Mouse (Mus musculus): Measurements from ENCODE around the gene Dock2. TPM values are rescaled to one million over a fixed set of nuclear protein-coding genes. Genes with fewer than 3 reads are reported as not detected.

Gene Dock2
- polyA plus RNA-seq, 1 experiment from 2014 or later: 1.2 TPM

DNA sequence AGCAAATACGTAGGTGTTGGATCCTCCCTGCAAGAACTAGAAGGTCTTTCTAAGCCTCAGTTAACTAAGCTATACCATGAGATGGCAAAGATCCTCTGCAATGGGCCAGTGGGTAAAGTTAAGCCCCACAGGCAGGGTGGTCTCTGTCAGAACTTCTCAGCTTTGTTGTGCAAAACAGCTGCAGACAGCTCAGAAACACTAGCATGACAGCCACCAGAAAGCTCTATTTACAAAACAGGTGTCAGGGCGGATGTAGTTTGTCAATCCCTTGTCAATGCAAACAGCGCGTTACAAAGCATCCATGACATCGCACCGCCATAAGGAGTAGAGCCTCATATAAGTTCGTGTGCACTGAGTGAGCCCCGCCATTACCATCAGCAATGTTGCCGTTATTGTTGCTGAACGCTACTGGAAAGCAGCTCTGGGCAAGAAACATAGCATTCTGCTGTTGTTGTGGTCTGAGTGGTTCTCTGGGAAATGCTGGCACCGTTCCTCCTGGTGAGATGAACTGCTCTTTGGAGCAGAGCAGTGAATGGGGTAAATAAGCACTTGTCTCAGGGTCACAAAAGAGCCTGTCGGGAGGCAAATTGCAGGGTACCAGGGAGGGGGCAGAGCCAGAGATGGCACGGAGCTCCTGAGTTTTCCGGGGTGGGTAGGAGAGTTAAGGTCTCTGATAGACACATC, 507.2 kb downstream of the Dock2 start:
- H3K27me3 ChIP-seq (ENCODE audit: insufficient read depth, poor library complexity, severe bottlenecking): no peaks in the 10 kb centered on the region
- no peak overlapping the region for H3K4me3 ChIP-seq
- H3K27ac ChIP-seq: no peak overlapping the region
- H3K4me1 ChIP-seq: no peaks in the 10 kb centered on the region
- no peaks in the 10 kb centered on the region for H3K36me3 ChIP-seq
- H3K9me3 ChIP-seq: no peaks in the 10 kb centered on the region
- no peak for DNase-seq (ENCODE audit: low spot score)
- 75% methylated on average over 14 of the region's 14 CpGs for WGBS

DNA sequence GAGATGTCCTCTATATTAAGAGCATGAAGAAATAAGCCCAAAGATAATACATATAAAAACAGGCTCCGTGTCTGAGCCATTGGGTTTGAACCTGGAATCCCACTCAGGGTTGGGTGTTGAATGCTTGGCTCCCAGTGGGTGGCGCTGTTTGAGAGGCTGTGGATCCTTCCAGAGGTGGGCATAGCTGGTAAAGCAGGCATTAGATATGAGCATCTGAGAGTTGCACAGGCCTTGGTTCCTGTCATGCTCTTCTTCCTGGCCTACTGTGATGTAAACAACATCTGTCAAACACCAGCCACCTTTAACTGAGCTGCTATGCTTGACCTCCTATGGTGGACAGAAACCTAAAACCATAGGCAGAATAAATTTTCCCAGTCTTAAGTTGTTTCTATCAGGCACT, 507.8 kb downstream of the Dock2 start:
- Histone ChIP-seq H3K4me1 (no peaks in the 10 kb centered on the region), H3K9me3 (no peaks in the 10 kb centered on the region), H3K27me3 (ENCODE audit: insufficient read depth, poor library complexity, severe bottlenecking) (no peaks in the 10 kb centered on the region), H3K4me3 (no peak overlapping the region), H3K27ac (no peak overlapping the region), H3K36me3 (no peaks in the 10 kb centered on the region)
- DNase-seq (ENCODE audit: low spot score): no peak
- 49% methylated on average over 2 of the region's 2 CpGs for WGBS

DNA sequence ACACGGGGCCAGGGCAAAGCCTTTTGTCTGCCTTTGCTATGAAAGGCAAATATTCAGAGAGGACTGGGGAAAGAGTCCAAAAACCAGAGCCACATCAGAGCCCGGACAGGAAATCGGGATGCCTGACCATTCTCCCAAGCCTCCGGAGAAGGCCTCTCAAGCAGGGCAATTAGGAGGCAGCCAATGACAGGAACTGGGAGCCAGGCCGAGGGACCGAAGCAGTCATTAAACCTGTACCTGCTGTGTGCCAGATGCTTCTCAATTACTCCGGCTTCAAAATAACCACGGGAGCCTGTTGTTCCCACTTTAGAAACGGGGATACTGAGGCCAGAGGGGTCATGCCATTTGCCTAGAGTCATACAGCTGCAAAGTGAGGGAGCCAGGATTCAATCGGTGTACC, 511.7 kb downstream of the Dock2 start:
- H3K9me3 ChIP-seq: no peaks in the 10 kb centered on the region
- no peaks in the 10 kb centered on the region for H3K36me3 ChIP-seq
- no peaks in the 10 kb centered on the region for H3K4me1 ChIP-seq
- H3K27me3 ChIP-seq (ENCODE audit: insufficient read depth, poor library complexity, severe bottlenecking): no peaks in the 10 kb centered on the region
- WGBS: 68% methylated on average over 10 of the region's 10 CpGs
- DNase-seq (ENCODE audit: low spot score): no peak
- H3K4me3 ChIP-seq: no peak overlapping the region
- H3K27ac ChIP-seq: no peak overlapping the region

DNA sequence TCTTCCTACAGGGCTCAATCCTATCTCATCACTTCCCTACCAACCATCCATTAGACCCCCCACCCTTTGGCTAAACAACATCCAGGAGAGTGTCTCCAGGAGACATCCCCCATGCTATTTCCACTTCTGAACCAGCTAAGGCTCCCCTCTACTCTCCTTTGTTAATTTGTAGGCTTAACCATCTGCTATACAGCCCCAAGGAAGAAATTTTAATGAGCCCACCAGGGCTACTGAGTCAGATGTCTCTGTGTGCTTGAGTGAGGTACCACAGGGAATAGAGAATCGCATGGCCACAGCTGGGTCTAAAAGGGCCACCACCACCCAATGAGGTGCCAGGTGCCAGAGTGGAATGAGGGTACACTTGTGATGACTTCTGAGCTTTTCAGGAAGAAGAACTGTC, 519.6 kb downstream of the Dock2 start:
- WGBS: 76% methylated on average over 1 of the region's 1 CpGs
- H3K9me3 ChIP-seq: no peaks in the 10 kb centered on the region
- no peak overlapping the region for H3K27ac ChIP-seq
- H3K27me3 ChIP-seq (ENCODE audit: insufficient read depth, poor library complexity, severe bottlenecking): no peaks in the 10 kb centered on the region
- no peak overlapping the region for H3K4me3 ChIP-seq
- H3K4me1 ChIP-seq: no peaks in the 10 kb centered on the region
- H3K36me3 ChIP-seq: no peaks in the 10 kb centered on the region
- DNase-seq (ENCODE audit: low spot score): no peak

DNA sequence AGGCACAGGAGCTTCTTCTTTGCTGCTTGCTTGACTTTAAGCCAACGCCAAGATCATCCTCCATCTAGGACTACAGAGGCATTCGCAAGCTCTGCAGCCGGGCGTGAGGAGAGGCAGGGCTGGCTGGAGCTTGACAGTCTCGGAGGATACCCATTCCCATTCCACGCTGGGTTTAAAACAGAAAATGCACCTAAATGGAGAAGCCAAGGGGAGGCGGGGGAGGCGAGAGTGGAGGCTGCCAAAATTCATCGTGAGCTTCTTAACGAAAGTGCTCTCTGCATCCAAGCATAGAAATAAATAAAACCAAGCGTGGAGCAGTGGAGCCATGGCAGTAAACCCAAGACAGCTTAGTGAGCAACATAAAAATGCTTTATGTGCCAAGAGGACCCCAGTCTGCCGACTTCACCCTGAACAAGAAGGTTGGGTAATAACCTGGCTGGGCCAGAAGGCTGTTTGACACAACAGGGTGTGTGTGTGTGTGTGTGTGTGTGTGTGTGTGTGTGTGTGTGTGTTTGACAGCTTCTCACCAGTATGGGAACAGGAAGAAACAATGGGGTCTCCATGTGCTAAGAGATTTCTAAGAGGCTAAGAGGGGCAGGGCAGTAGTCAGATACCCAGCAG, 524.7 kb downstream of the Dock2 start:
- no peaks in the 10 kb centered on the region for H3K36me3 ChIP-seq
- no peaks in the 10 kb centered on the region for H3K4me1 ChIP-seq
- DNase-seq (ENCODE audit: low spot score): no peak
- H3K9me3 ChIP-seq: no peaks in the 10 kb centered on the region
- WGBS: 85% methylated on average over 12 of the region's 12 CpGs
- H3K27me3 ChIP-seq (ENCODE audit: insufficient read depth, poor library complexity, severe bottlenecking): no peaks in the 10 kb centered on the region
- H3K4me3 ChIP-seq: no peak overlapping the region
- no peak overlapping the region for H3K27ac ChIP-seq

DNA sequence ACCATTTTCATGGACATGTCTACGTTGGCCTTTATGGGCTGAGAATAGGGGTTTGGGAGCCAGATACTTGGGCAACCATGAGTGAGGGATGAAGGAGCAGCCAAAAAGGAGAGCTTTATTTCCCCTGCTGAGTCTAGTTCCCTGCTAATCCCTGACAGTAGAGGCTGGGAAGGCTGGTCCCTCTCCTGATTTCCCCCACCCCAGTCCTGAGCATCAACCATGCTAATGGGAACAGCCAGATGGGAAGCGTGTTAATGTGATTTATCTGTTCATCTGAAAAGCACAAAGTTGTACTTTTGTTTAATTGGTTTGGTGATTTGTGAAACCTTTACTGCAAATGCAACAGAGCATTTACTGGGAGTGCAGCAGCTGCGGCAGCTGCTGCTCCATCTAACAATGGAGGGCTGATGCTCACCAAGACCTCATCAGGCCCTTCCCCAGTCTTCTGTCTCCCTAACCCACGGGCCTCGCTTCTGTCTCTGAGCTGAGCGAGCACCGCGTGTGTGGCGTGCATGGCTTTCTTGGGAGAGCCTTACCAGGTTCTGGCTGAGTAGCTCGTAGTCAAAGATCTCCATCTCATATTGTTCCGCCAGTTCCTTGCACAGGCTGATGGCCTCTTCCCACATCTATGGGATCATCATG, 526.0 kb downstream of the Dock2 start:
- no peaks in the 10 kb centered on the region for H3K27me3 ChIP-seq (ENCODE audit: insufficient read depth, poor library complexity, severe bottlenecking)
- no peak overlapping the region for H3K4me3 ChIP-seq
- no peak overlapping the region for H3K27ac ChIP-seq
- WGBS: 88% methylated on average over 11 of the region's 11 CpGs
- no peaks in the 10 kb centered on the region for H3K4me1 ChIP-seq
- no peak for DNase-seq (ENCODE audit: low spot score)
- H3K36me3 ChIP-seq: no peaks in the 10 kb centered on the region
- no peaks in the 10 kb centered on the region for H3K9me3 ChIP-seq

DNA sequence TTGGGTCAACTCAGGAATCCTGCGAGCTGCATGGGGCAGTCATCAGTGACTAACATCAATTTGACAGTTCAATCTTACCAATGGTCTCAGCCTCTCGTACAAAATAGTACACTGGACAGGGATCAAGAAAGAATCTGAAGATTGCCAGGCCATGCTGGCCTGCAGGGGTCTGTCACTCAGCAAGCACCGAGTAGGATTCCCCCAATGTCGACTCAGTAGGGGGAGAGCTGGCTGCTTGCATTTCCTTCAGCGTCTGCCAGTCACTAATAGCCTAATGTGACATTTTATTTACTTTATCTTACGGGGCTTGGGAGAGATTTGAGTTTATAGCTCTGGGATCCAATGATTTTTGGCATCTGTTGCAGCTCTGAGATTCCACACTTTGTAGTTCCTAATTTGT, 540.7 kb downstream of the Dock2 start:
- DNase-seq (ENCODE audit: low spot score): no peak
- 35% methylated on average over 6 of the region's 6 CpGs for WGBS

DNA sequence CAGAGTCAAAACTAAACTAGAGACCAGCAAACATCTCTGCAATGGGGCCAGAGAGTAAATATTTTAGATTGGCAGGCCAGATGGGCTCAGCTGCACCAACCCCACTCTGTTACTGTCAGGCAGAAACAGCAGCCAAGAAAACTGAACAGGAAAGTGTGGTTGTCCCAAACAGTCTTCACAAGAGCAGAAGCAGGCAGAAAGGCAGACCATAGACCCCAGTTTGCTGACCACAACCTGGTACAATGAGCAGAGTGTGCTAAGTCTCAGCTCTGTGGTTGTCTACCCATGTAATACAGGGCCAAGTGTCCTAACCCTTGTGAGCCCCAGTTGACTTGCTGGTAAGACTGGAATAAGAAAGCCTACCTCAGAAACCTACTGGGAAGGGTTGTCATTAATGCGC, 543.4 kb downstream of the Dock2 start:
- Histone ChIP-seq H3K27ac (no peak overlapping the region), H3K4me1 (0 out of 2 replicates have a peak, but pooled peaks cover 3% of the 10 kb centered on the region), H3K4me3 (no peak overlapping the region), H3K9me3 (peaks cover 3% of the 10 kb centered on the region; the same call in 1 of the 2 replicates), H3K36me3 (no peaks in the 10 kb centered on the region), H3K27me3 (ENCODE audit: insufficient read depth, poor library complexity, severe bottlenecking) (no peaks in the 10 kb centered on the region; the same call in 1 of the 2 replicates)
- 90% methylated on average over 1 of the region's 1 CpGs for WGBS
- no peak for DNase-seq (ENCODE audit: low spot score)

More for the DNA sequence above, 540.7 kb downstream of the Dock2 start:
- H3K27me3 ChIP-seq (ENCODE audit: insufficient read depth, poor library complexity, severe bottlenecking): no peaks in the 10 kb centered on the region; the same call in 1 of the 2 replicates
- H3K4me1 ChIP-seq: 0 out of 2 replicates have a peak, but pooled peaks cover 3% of the 10 kb centered on the region
- no peaks in the 10 kb centered on the region for H3K36me3 ChIP-seq
- no peak overlapping the region for H3K4me3 ChIP-seq
- no peak overlapping the region for H3K27ac ChIP-seq
- peaks cover 3% of the 10 kb centered on the region; the same call in 1 of the 2 replicates for H3K9me3 ChIP-seq

DNA sequence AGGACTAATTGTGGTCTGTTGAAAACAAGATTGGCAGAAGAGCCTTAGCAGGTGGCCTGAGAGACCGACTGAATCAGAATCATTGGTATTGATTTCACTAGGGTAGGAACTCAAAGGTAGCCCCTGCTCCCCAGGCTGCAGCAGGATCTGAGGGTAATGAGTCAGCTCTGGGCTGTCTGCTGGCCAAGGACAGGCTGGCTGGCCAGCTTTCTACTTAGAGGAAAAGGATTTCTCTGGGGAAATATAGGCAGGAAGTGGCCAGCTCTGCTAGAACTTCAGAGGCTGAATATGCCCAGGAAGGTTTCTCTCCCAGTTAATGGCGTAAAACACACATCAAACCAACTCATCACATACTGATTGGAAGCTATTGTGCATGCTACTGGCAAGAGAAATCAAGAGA, 544.0 kb downstream of the Dock2 start:
- no peak for DNase-seq (ENCODE audit: low spot score)
- no peaks in the 10 kb centered on the region; the same call in 1 of the 2 replicates for H3K27me3 ChIP-seq (ENCODE audit: insufficient read depth, poor library complexity, severe bottlenecking)
- 77% methylated on average over 2 of the region's 2 CpGs for WGBS
- H3K4me3 ChIP-seq: no peak overlapping the region
- 0 out of 2 replicates have a peak, but pooled peaks cover 3% of the 10 kb centered on the region for H3K4me1 ChIP-seq
- peaks cover 3% of the 10 kb centered on the region; the same call in 1 of the 2 replicates for H3K9me3 ChIP-seq
- no peak overlapping the region for H3K27ac ChIP-seq
- H3K36me3 ChIP-seq: no peaks in the 10 kb centered on the region

DNA sequence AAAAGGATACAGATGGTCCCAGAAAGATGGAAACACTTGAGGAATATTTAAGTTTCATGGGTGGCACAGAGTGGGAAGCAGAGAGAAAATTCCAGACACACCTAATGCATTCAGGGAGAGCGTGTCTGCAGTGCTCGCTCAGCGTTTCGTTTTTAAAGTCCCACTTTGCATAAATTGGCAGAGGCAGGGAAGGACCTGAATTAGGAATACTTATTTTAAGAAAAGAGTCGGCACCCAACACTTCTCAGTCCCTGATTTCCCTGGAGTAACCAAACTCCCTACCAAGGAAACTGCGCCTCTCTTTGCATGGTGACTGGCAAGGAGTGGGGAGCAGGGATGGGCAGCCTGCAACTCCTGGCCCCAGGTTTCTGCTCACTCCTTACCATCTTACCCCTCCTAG, 546.8 kb downstream of the Dock2 start:
- Histone ChIP-seq H3K4me3 (no peak overlapping the region), H3K36me3 (no peaks in the 10 kb centered on the region), H3K27ac (no peak overlapping the region), H3K4me1 (no peaks in the 10 kb centered on the region), H3K27me3 (ENCODE audit: insufficient read depth, poor library complexity, severe bottlenecking) (peaks cover 4% of the 10 kb centered on the region; the same call in 1 of the 2 replicates), H3K9me3 (peaks cover 3% of the 10 kb centered on the region; the same call in 1 of the 2 replicates)
- no peak for DNase-seq (ENCODE audit: low spot score)
- 86% methylated on average over 6 of the region's 6 CpGs for WGBS

DNA sequence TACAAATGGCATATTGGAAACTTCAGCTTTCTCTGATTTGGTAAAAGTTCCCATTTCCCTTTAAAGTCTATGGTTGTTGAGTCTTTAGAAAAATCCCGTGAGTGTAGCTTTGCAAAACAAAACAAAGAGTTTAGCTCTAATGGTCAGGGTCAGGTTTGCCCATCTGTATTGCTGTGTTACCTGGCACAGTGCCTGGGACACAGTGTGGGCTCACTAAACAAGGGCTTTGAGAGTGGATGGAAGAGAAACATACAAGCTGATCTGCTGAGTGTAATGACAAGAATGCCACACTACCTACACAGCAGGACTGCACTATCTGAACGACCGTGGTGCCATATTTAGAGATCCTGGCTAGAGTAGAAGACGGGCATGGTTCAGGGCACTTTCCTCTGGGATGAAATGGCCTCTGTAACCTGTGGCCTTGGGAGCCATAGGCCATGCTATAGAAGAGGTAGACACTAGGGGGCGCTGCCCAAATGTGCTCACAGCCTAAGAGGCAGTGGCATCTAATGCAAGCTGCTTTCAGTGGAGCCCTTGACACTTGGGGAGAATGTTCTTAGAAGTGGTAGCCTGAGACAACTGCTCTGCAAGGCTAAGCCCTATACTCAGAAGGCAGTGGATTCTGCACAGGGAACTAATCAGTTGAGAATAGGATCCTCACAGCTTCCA, 547.5 kb downstream of the Dock2 start:
- no peak for DNase-seq (ENCODE audit: low spot score)

DNA sequence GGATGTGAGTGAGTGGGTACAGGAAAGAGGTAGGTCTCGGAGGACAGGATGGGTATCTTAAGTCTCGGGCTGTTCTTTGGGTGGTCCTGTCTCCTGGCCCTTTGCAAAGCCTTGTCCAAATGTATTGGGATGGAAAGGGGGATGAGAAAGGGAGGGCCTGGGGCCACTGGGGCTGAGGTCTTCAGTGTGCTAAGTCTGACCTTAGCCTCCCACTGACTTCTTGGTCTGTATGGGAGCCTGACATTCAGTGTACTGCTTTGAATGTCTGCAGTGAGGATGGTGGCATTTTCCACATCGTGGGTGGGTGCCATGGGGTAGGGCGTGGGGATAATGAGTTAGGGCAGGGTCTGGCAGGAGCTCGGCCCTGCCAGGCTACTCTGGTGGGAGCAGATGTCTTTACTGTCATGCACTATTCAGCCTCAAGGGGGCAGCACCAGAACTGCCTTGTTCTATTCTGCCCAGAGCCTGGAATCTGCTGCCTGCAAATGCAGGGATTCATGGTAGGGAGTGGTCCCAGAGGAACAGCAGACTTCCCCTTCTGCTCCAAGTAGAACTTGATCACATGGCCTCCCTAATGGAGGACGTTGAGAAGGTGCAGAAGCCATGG, 554.8 kb downstream of the Dock2 start:
- no peak overlapping the region for H3K27ac ChIP-seq
- H3K27me3 ChIP-seq (ENCODE audit: insufficient read depth, poor library complexity, severe bottlenecking): 0 out of 2 replicates have a peak, but pooled peaks cover 4% of the 10 kb centered on the region
- peak; percentile 80 for DNase-seq (ENCODE audit: low spot score)
- H3K9me3 ChIP-seq: no peaks in the 10 kb centered on the region
- H3K4me1 ChIP-seq: no peaks in the 10 kb centered on the region
- 38% methylated on average over 6 of the region's 6 CpGs for WGBS
- no peak overlapping the region for H3K4me3 ChIP-seq
- no peaks in the 10 kb centered on the region for H3K36me3 ChIP-seq

More for the DNA sequence above, 547.5 kb downstream of the Dock2 start:
- Histone ChIP-seq H3K27ac (no peak overlapping the region), H3K9me3 (peaks cover 3% of the 10 kb centered on the region; the same call in 1 of the 2 replicates), H3K27me3 (ENCODE audit: insufficient read depth, poor library complexity, severe bottlenecking) (peaks cover 4% of the 10 kb centered on the region; the same call in 1 of the 2 replicates), H3K36me3 (no peaks in the 10 kb centered on the region), H3K4me1 (no peaks in the 10 kb centered on the region), H3K4me3 (no peak overlapping the region)
- 40% methylated on average over 5 of the region's 5 CpGs for WGBS
